Mouse (Mus musculus) heart, adult 11 months (tissue): ENCODE measurements around the gene Trim72.

ENCODE experiments used
- DNase-seq: peaks from one replicate; pipeline ENCODE4 v3.0.0; 2022

The Trim72 gene

DNA sequence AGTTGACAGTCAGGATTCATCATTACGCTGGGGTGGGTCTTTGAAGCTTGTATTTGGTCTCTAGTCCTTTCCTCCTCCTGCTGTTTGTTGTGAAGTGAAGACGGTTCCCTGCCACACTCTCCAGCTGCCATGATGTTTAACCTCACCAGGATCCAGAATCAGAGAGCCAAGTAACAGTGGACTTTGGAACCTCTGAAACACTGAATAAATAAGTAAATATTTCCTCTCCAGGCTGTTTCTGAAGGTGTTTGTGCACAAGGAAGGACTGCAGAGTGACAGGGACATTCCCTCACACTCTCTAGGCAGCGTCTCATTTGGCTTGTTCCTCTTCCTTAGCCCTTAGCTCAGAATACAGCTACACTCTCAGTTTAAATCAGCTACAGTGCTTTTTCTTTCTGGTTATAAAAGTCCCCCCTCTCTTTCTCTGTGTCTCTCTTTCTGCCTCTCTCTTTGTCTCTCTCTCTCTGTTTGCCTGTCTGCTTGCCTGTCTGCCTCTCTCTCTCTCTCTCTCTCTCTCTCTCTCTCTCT lies 53.2 kb downstream of the Trim72 start:
- DNase-seq = no peak

DNA sequence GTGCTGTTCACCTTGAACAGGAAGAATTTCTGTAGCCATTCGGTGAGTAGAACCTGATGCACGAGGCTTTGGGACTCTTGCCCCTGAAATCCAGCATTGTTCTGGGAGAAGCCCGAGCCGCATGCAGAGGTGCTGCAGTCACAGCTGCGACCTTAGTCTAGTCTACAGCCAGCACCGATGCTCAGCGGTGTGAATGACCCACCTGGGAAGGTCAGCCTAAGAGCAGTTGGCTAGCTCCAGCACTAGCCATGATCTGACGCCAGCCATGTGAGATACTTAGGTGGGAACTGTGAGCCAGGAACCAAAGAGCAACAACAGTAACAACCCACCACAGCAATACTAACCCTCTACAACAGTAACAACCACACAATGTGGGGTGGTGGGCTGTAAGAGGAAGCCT lies 54.1 kb downstream of the Trim72 start:
- peak; percentile 80 for DNase-seq

DNA sequence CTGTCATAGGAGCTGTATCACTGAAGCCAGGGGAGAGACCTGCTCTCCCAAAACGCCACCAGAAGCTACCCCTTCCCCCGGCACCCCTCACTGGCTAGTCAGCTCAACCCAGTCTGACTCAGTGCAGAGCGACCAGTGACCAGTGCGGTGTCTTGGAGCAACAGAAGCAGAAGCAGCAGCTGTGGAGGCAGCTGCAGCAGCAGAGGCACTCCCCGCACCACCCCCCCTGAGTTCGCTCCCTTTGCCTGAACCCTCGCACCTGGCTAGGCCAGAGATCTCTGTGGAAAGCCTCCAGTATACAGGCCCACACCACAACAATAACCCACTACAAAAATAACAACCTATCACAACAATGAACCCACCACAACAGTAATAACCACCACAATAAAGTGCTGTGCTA lies 54.8 kb downstream of the Trim72 start:
- DNase-seq = peak; percentile 96

DNA sequence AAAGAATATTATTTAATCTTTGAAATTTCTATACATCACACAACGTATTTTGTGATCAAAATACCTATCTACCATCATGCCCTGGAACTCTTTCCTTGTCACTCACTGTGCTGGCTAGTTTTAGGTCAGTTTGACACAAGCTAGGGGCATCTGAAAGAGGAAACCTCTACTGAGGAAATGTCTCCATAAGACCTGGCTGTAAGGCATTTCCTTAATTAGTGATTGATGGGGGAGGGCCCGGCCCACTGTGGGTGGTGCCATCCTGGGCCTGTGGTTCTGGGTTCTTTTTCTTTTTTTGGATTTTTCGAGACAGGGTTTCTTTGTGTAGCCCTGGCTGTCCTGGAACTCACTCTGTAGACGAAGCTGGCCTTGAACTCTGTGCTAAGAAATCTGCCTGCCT lies 55.3 kb downstream of the Trim72 start:
- peak; percentile 80 for DNase-seq
